Mouse (Mus musculus) neural tube, embryonic 14.5 days (tissue): Measurements from ENCODE around the gene Ankmy2. TPM values are rescaled to one million over a fixed set of nuclear protein-coding genes. Genes with fewer than 3 reads are reported as not detected.

Experiments
- ATAC-seq: fragments of 200-750 bp; cut with Nextera tagmentation; 2 replicates; pipeline ENCODE4 v1.8.0; 2017; ENCODE audit warnings: low read depth, mild to moderate bottlenecking, moderate TSS enrichment, moderate library complexity
- H3K27ac ChIP-seq: fragments of 300-500 bp; sonication (generic); 2 replicates; pipeline ENCODE4 v1.5.1; 2014; ENCODE audit warnings: low read depth, mild to moderate bottlenecking, control low read depth, low read length, moderate library complexity, mixed read lengths
- H3K27me3 ChIP-seq: fragments of 300-500 bp; sonication (generic); 2 replicates; pipeline ENCODE4 v1.6.1; 2014; ENCODE audit warnings: low read length; ENCODE audit not compliant: control insufficient read depth, insufficient read depth
- H3K36me3 ChIP-seq: fragments of 300-500 bp; sonication (generic); 2 replicates; pipeline ENCODE4 v1.6.1; 2014; ENCODE audit warnings: low read length, mixed read lengths; ENCODE audit not compliant: control insufficient read depth, insufficient read depth
- H3K4me1 ChIP-seq: fragments of 300-500 bp; sonication (generic); 2 replicates; pipeline ENCODE4 v1.6.1; 2014; ENCODE audit warnings: low read length; ENCODE audit not compliant: control insufficient read depth, insufficient read depth
- H3K4me2 ChIP-seq: fragments of 300-500 bp; sonication (generic); 2 replicates; pipeline ENCODE4 v1.6.1; 2014; ENCODE audit warnings: mild to moderate bottlenecking, low read depth, low read length, control low read depth
- H3K4me3 ChIP-seq: fragments of 300-500 bp; sonication (generic); 2 replicates; pipeline ENCODE4 v1.5.1; 2014; ENCODE audit warnings: low read depth, low read length, control low read depth, mixed read lengths
- H3K9ac ChIP-seq: fragments of 300-500 bp; sonication (generic); replicated peaks from 2 replicates; pipeline ENCODE4 v1.6.1; 2014; ENCODE audit warnings: low read depth, mild to moderate bottlenecking, control low read depth, low read length, mixed read lengths
- H3K9me3 ChIP-seq: fragments of 300-500 bp; sonication (generic); 2 replicates; pipeline ENCODE4 v1.6.1; 2016; ENCODE audit warnings: low read length; ENCODE audit not compliant: control insufficient read depth
- WGBS: fragments of 180-500 bp; shearing (Covaris S2); extraction: QIAGEN DNeasy Blood & Tissue Kit; methylation state at CpG from one replicate; pipeline ENCODE4 v1.1.7; 2014; 5-methylcytosine and 5-hydroxymethylcytosine counted together
- polyA plus RNA-seq: library from polyadenylated mRNA; unstranded; fragments of >200 nt; fragmentation: Nextera tagmentation; extraction: Ambion mirVana; gene quantifications from 2 replicates; pipeline ENCODE4 v1.2.1, GENCODE M21; 2014

Ankmy2 gene
- polyA plus RNA-seq, 1 experiment from 2014 or later: 87.6 TPM

DNA sequence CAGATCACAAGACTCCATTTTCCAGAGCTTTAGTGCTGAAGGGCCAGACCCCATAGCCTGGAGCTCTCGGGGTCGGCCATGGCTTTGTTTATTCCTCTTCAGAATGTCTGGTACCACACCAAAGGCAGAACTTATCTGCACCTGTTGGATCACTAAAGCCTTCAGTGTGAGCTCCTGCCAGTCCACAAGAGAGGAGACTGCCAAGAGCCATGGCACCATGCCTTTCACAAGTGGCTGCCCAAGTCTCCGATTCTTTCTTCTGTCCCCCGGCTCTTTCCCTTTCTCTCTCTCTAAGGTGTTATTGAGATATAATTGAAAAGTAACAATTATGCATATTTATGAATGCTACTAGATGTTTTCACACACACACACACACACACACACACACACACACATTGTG lies 53.2 kb downstream of the Ankmy2 start:
- 85% methylated on average over 4 of the region's 4 CpGs for WGBS
- no peaks in the 10 kb centered on the region for H3K27me3 ChIP-seq
- no peak overlapping the region for H3K4me3 ChIP-seq
- H3K4me1 ChIP-seq: peaks cover 6% of the 10 kb centered on the region; the same call in 1 of the 2 replicates
- no peak overlapping the region for H3K4me2 ChIP-seq
- no peaks in the 10 kb centered on the region for H3K36me3 ChIP-seq
- no peak for ATAC-seq
- no peak overlapping the region for H3K9ac ChIP-seq
- no peaks in the 10 kb centered on the region for H3K9me3 ChIP-seq
- H3K27ac ChIP-seq: no peak overlapping the region

DNA sequence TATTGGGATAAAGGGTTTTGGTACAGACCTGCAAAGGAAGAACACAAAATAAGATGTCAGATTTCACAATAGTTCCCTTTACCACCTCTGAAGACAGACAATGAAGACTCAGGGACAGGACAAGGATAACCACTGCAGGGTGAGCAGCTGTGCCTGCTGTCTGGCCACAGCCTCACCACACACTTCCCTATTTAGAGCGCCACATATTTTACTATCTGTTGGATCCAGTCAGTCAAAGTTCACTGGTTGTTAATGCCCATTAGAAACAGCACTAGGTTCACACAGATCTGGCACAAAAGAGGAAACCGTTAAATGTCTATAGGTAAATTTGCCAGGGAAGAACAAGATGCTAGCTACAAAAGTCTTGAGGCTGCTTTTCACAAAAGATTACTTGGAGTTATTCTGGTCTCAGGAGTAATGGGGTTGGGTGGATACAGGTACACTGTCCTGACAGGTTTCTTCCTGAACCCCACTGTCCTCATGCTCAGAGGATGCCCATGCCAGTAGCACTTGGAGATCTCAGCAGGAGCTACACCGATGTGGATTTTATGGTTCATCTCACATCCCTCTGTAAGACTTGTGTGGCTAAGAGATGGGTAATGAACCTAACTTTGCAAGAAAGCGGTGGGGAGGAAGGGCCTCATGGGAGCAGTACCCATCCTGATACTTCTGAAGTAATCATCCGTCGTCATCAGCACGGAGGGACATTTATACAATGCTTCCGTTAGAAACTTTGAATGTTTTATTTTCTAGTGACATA lies 57.7 kb downstream of the Ankmy2 start:
- no peak overlapping the region for H3K9ac ChIP-seq

DNA sequence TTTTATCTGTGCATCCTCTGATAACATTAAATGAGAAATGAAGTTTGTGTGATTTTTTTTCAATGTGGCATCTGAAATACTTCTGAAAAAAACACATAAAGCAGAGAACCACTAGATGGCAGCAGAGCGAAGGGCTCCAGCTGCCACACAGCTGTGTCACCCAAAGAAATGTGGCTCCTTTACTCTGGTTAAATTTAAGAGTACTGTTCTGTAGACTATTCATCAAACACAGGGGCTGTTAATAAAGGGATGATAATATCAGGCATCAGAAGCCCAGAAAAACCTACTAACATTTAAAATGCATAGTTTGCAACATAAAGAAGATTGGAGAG lies 58.2 kb downstream of the Ankmy2 start:
- no peak overlapping the region for H3K4me2 ChIP-seq
- peak; percentile 86; the same call in 1 of the 2 replicates for ATAC-seq
- 0% methylated on average over 1 of the region's 1 CpGs for WGBS
- no peak overlapping the region for H3K4me3 ChIP-seq
- no peaks in the 10 kb centered on the region for H3K27me3 ChIP-seq
- no peaks in the 10 kb centered on the region for H3K9me3 ChIP-seq
- no peak overlapping the region for H3K9ac ChIP-seq
- H3K27ac ChIP-seq: no peak overlapping the region
- no peaks in the 10 kb centered on the region for H3K36me3 ChIP-seq
- peaks cover 5% of the 10 kb centered on the region; the same call in 1 of the 2 replicates for H3K4me1 ChIP-seq

More for the DNA sequence above, 57.7 kb downstream of the Ankmy2 start:
- Histone ChIP-seq H3K27me3 (no peaks in the 10 kb centered on the region), H3K27ac (no peak overlapping the region), H3K4me1 (peaks cover 5% of the 10 kb centered on the region; the same call in 1 of the 2 replicates), H3K4me2 (no peak overlapping the region), H3K4me3 (no peak overlapping the region), H3K9me3 (no peaks in the 10 kb centered on the region), H3K36me3 (no peaks in the 10 kb centered on the region)
- ATAC-seq: peak; percentile 57; the same call in 1 of the 2 replicates
- 45% methylated on average over 8 of the region's 8 CpGs for WGBS

DNA sequence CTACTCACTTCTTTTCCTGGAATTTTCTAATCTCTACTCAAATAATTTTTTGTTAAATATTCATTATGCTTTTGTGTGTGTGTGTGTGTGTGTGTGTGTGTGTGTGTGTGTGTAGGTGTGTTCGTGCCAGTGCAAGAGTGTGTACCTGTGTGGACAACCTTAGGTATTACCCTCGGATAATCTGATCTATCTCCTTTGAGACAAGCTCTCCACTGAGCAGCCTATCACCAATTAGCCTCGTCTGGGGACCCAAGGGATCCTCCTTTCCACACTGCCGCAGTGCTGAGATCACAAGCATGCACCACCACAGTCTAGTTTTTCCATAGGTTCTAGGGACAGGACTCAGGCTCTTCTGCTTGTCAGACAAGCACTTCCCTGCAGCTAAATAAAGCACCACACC lies 59.3 kb downstream of the Ankmy2 start:
- no peak overlapping the region for H3K4me2 ChIP-seq
- H3K4me3 ChIP-seq: no peak overlapping the region
- no peaks in the 10 kb centered on the region for H3K36me3 ChIP-seq
- no peaks in the 10 kb centered on the region for H3K27me3 ChIP-seq
- peak; percentile 28; the same call in 1 of the 2 replicates for ATAC-seq
- WGBS: 59% methylated on average over 4 of the region's 4 CpGs
- H3K9ac ChIP-seq: no peak overlapping the region
- no peaks in the 10 kb centered on the region for H3K9me3 ChIP-seq
- H3K27ac ChIP-seq: no peak overlapping the region
- peaks cover 5% of the 10 kb centered on the region; the same call in 1 of the 2 replicates for H3K4me1 ChIP-seq

DNA sequence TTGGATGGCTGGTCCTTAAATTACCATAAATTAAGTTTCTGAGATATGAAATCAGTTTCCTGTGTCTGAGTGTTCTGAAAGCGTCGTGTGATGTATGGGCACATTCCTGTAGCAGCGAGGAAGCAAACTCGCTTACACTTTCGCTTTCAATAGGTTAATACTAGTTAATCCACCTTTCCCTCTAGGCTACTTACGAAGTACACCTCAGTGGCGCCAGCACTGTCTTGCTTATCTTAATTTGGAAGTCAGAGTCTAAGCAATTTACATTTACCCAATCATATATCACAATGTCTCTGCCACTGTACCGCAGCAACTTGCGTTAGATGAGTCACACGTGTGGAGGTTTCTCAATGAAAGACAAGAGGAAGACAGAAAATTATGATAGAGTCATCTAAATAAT lies 60.0 kb downstream of the Ankmy2 start:
- no peak overlapping the region for H3K4me2 ChIP-seq
- no peak overlapping the region for H3K4me3 ChIP-seq
- no peak for ATAC-seq
- no peaks in the 10 kb centered on the region for H3K27me3 ChIP-seq
- H3K9me3 ChIP-seq: no peaks in the 10 kb centered on the region
- H3K36me3 ChIP-seq: no peaks in the 10 kb centered on the region
- no peak overlapping the region for H3K27ac ChIP-seq
- no peak overlapping the region for H3K9ac ChIP-seq
- 77% methylated on average over 10 of the region's 10 CpGs for WGBS
- H3K4me1 ChIP-seq: peaks cover 5% of the 10 kb centered on the region; the same call in 1 of the 2 replicates

DNA sequence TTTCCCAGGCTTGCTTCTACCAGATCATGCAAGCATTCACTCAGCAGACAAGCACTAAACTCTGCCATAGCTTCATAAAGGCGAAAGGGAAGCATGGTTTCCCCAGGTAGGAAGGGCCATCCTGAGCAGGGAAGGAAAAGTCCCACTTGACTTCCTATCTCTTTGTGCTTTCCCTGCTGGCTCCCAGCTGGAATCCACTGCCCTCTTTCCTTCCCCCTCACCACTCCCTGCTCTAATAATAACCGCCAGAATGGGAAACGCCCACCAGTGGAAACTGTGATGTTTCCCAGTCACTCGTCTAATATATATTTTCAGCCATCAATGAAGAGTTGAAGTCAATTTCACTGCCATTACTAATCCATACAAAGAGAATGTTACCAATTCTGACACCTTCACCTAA lies 67.5 kb downstream of the Ankmy2 start:
- Histone ChIP-seq H3K4me2 (no peak overlapping the region), H3K9ac (no peak overlapping the region), H3K27me3 (no peaks in the 10 kb centered on the region), H3K36me3 (no peaks in the 10 kb centered on the region), H3K4me1 (no peaks in the 10 kb centered on the region), H3K4me3 (no peak overlapping the region), H3K27ac (no peak overlapping the region), H3K9me3 (no peaks in the 10 kb centered on the region)
- no peak for ATAC-seq
- 66% methylated on average over 4 of the region's 4 CpGs for WGBS

DNA sequence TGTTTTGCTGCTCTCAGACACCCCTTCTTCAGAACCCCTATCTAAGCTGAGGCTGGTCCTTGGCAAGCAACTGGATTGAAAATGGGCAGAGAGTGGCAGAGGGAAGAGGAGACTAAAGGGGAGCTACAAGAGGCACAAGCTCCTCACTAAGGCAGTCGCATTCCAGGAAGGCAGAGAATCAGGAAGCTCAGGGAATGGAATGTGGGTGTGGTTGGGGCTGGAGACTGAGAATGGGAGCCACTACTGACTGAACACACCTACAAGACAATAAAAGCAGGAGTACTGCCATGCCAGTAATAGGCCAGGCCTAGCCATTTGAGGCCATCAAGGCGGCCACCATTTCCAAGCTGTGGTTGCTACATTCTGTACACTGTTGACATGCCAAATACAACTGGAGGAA lies 74.5 kb downstream of the Ankmy2 start:
- Histone ChIP-seq H3K36me3 (no peaks in the 10 kb centered on the region), H3K27ac (no peak overlapping the region), H3K27me3 (no peaks in the 10 kb centered on the region), H3K9me3 (no peaks in the 10 kb centered on the region), H3K4me1 (no peaks in the 10 kb centered on the region), H3K9ac (no peak overlapping the region), H3K4me3 (no peak overlapping the region), H3K4me2 (no peak overlapping the region)
- 86% methylated on average over 2 of the region's 2 CpGs for WGBS
- no peak for ATAC-seq

DNA sequence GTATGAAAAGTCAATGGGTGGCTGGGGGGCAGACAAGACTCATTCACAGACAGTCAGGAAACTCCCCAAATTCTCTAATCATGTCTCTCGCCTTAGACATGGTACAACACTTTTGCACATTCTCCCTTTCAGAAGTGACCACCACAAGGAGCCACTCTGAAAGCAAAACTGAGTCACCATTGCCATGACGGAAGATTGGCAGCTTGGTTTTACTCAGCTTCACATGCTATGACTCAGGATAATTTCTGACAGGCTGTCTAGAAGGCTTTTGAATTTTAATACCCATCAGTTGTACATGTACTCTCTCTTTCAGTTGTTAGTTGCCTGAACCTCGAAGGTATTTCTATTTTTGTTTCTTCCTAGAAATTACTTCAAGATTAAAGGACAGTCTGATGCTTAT lies 84.3 kb downstream of the Ankmy2 start:
- Histone ChIP-seq H3K9me3 (no peaks in the 10 kb centered on the region), H3K4me3 (no peak overlapping the region), H3K36me3 (no peaks in the 10 kb centered on the region), H3K4me1 (no peaks in the 10 kb centered on the region), H3K9ac (no peak overlapping the region), H3K4me2 (no peak overlapping the region), H3K27ac (no peak overlapping the region), H3K27me3 (no peaks in the 10 kb centered on the region)
- ATAC-seq: no peak
- 87% methylated on average over 3 of the region's 3 CpGs for WGBS
